Mouse (Mus musculus) MEL (cell line): ENCODE data around the gene Mydgf. TPM values are rescaled to one million over a fixed set of nuclear protein-coding genes. Genes with fewer than 3 reads are reported as not detected.

Experiments
- DNase-seq: peaks from one replicate; pipeline ENCODE4 v3.0.0; 2011; ENCODE audit warnings: low read depth, low spot score
- H3K27ac ChIP-seq: 2 replicates; pipeline ENCODE4 v1.5.1; 2012; ENCODE audit warnings: low read depth, mild to moderate bottlenecking, control low read depth, low read length, moderate library complexity; ENCODE audit not compliant: control insufficient read depth
- H3K27me3 ChIP-seq, 2 experiments: fragments of 150-350 bp in 1 of 2; sonication (generic) in 1 of 2; 2 replicates each; pipeline ENCODE4 v1.6.1; 2012; ENCODE audit warnings: low read length in 2 of 2, mild to moderate bottlenecking in 2 of 2, improper control_type of control experiment in 1 of 2, moderate library complexity in 1 of 2; ENCODE audit not compliant: insufficient read depth in 2 of 2, control insufficient read depth in 1 of 2
- H3K36me3 ChIP-seq, 2 experiments: 2 replicates each; pipeline ENCODE4 v1.6.1; 2012 to 2014; ENCODE audit warnings: low read length in 2 of 2, improper control_type of control experiment in 1 of 2, inconsistent platforms in 1 of 2, mild to moderate bottlenecking in 1 of 2; ENCODE audit not compliant: insufficient read depth in 2 of 2, control insufficient read depth in 1 of 2
- H3K4me1 ChIP-seq, 2 experiments: fragments of 150-350 bp in 1 of 2; sonication (generic) in 1 of 2; 2 replicates each; pipeline ENCODE4 v1.6.1; 2012; ENCODE audit warnings: low read length in 2 of 2, improper control_type of control experiment in 1 of 2, mild to moderate bottlenecking in 1 of 2; ENCODE audit not compliant: insufficient read depth in 2 of 2, control insufficient read depth in 1 of 2
- H3K4me3 ChIP-seq, 2 experiments: fragments of 150-350 bp in 1 of 2; sonication (generic) in 1 of 2; 2 replicates each; pipeline ENCODE4 v1.5.1; 2012; ENCODE audit warnings: low read depth in 2 of 2, low read length in 2 of 2, mild to moderate bottlenecking in 2 of 2, moderate library complexity in 2 of 2, control low read depth in 1 of 2, improper control_type of control experiment in 1 of 2; ENCODE audit not compliant: control insufficient read depth in 1 of 2, insufficient read depth in 1 of 2
- H3K79me2 ChIP-seq: 2 replicates; pipeline ENCODE4 v1.6.1; 2012; ENCODE audit warnings: mild to moderate bottlenecking, low read length, moderate library complexity; ENCODE audit not compliant: control insufficient read depth, poor library complexity, insufficient read depth
- H3K9ac ChIP-seq: 2 replicates; pipeline ENCODE4 v1.6.1; 2012; ENCODE audit warnings: low read depth, mild to moderate bottlenecking, control low read depth, low read length, moderate library complexity; ENCODE audit not compliant: control insufficient read depth, poor library complexity, severe bottlenecking
- H3K9me3 ChIP-seq: fragments of 150-350 bp; sonication (generic); replicated peaks from 2 replicates; pipeline ENCODE4 v1.6.1; 2012; ENCODE audit warnings: mild to moderate bottlenecking, low read length, improper control_type of control experiment, moderate library complexity; ENCODE audit not compliant: insufficient read depth
- BHLHE40 ChIP-seq: IDR thresholded peaks from 2 replicates; pipeline ENCODE4 v1.6.1; 2012; ENCODE audit warnings: low read depth, mild to moderate bottlenecking, inconsistent platforms, low read length, improper control_type of control experiment, borderline replicate concordance
- CHD1 ChIP-seq: IDR thresholded peaks from 2 replicates; pipeline ENCODE4 v1.6.1; 2012; ENCODE audit warnings: low read depth, mild to moderate bottlenecking, inconsistent platforms, low read length, improper control_type of control experiment
- CHD2 ChIP-seq: IDR thresholded peaks from 2 replicates; pipeline ENCODE4 v1.6.1; 2011; ENCODE audit warnings: low read length, improper control_type of control experiment
- ELF1 ChIP-seq: IDR thresholded peaks from 2 replicates; pipeline ENCODE4 v1.6.1; 2014; ENCODE audit warnings: low read depth, mild to moderate bottlenecking, inconsistent platforms, low read length, improper control_type of control experiment, moderate library complexity
- EP300 ChIP-seq, 2 experiments: IDR thresholded peaks; 2 replicates each; pipeline ENCODE4 v1.6.1; 2011; ENCODE audit warnings: improper control_type of control experiment in 2 of 2, low read length in 2 of 2, low read depth in 1 of 2, mild to moderate bottlenecking in 1 of 2
- ETS1 ChIP-seq: IDR thresholded peaks from 2 replicates; pipeline ENCODE4 v1.6.1; 2012; ENCODE audit warnings: low read depth, mild to moderate bottlenecking, inconsistent platforms, low read length, improper control_type of control experiment, moderate library complexity
- GABPA ChIP-seq: IDR thresholded peaks from 2 replicates; pipeline ENCODE4 v1.6.1; 2012; ENCODE audit warnings: low read depth, mild to moderate bottlenecking, inconsistent platforms, low read length, improper control_type of control experiment, moderate library complexity
- GATA1 ChIP-seq: IDR thresholded peaks from 2 replicates; pipeline ENCODE4 v1.6.1; 2011; ENCODE audit warnings: low read depth, low read length, improper control_type of control experiment
- HCFC1 ChIP-seq: IDR thresholded peaks from 2 replicates; pipeline ENCODE4 v1.6.1; 2012; ENCODE audit warnings: low read depth, mild to moderate bottlenecking, inconsistent platforms, low read length, improper control_type of control experiment, moderate library complexity
- JUND ChIP-seq: IDR thresholded peaks from 2 replicates; pipeline ENCODE4 v1.6.1; 2011; ENCODE audit warnings: low read depth, mild to moderate bottlenecking, improper control_type of control experiment, low read length
- MAX ChIP-seq: IDR thresholded peaks from 2 replicates; pipeline ENCODE4 v1.6.1; 2011; ENCODE audit warnings: low read length, improper control_type of control experiment
- MAZ ChIP-seq: IDR thresholded peaks from 2 replicates; pipeline ENCODE4 v1.6.1; 2012; ENCODE audit warnings: low read depth, mild to moderate bottlenecking, inconsistent platforms, low read length, improper control_type of control experiment
- MEF2A ChIP-seq: IDR thresholded peaks from 2 replicates; pipeline ENCODE4 v1.6.1; 2014; ENCODE audit warnings: low read depth, mild to moderate bottlenecking, inconsistent platforms, low read length, improper control_type of control experiment; ENCODE audit not compliant: poor library complexity, insufficient replicate concordance, severe bottlenecking; ENCODE audit errors: extremely low read depth
- MXI1 ChIP-seq: IDR thresholded peaks from 2 replicates; pipeline ENCODE4 v1.6.1; 2011; ENCODE audit warnings: mild to moderate bottlenecking, low read depth, low read length, improper control_type of control experiment
- MYB ChIP-seq: IDR thresholded peaks from 2 replicates; pipeline ENCODE4 v1.6.1; 2011; ENCODE audit warnings: mild to moderate bottlenecking, low read depth, low read length, improper control_type of control experiment
- MYC ChIP-seq: IDR thresholded peaks from 2 replicates; pipeline ENCODE4 v1.6.1; 2011; ENCODE audit warnings: low read depth, mild to moderate bottlenecking, low read length, improper control_type of control experiment, moderate library complexity
- NELFE ChIP-seq: IDR thresholded peaks from 2 replicates; pipeline ENCODE4 v1.6.1; 2011; ENCODE audit warnings: low read depth, low read length, improper control_type of control experiment
- POLR2A ChIP-seq, 2 experiments: IDR thresholded peaks; 2 replicates each; pipeline ENCODE4 v1.6.1; 2011 to 2012; ENCODE audit warnings: low read length in 2 of 2, mild to moderate bottlenecking in 2 of 2, control low read depth in 1 of 2, improper control_type of control experiment in 1 of 2, low read depth in 1 of 2, moderate library complexity in 1 of 2; ENCODE audit not compliant: control insufficient read depth in 1 of 2, insufficient read depth in 1 of 2, poor library complexity in 1 of 2
- POLR2AphosphoS2 ChIP-seq: IDR thresholded peaks from 2 replicates; pipeline ENCODE4 v1.6.1; 2011; ENCODE audit warnings: low read length, improper control_type of control experiment
- RCOR1 ChIP-seq: IDR thresholded peaks from 2 replicates; pipeline ENCODE4 v1.6.1; 2012; ENCODE audit warnings: low read depth, mild to moderate bottlenecking, inconsistent platforms, low read length, improper control_type of control experiment
- SIN3A ChIP-seq: IDR thresholded peaks from 2 replicates; pipeline ENCODE4 v1.6.1; 2012; ENCODE audit warnings: low read length, improper control_type of control experiment, inconsistent platforms
- SMC3 ChIP-seq: IDR thresholded peaks from 2 replicates; pipeline ENCODE4 v1.6.1; 2011; ENCODE audit warnings: low read depth, low read length, improper control_type of control experiment
- TCF12 ChIP-seq: IDR thresholded peaks from 2 replicates; pipeline ENCODE4 v1.6.1; 2014; ENCODE audit warnings: low read depth, mild to moderate bottlenecking, inconsistent platforms, low read length, improper control_type of control experiment, moderate library complexity
- USF1 ChIP-seq: IDR thresholded peaks from 2 replicates; pipeline ENCODE4 v1.6.1; 2014; ENCODE audit warnings: low read depth, mild to moderate bottlenecking, inconsistent platforms, low read length, improper control_type of control experiment, moderate library complexity
- USF2 ChIP-seq, 2 experiments: IDR thresholded peaks; 2 replicates each; pipeline ENCODE4 v1.6.1; 2011 to 2012; ENCODE audit warnings: improper control_type of control experiment in 2 of 2, low read length in 2 of 2, borderline replicate concordance in 1 of 2, inconsistent platforms in 1 of 2, low read depth in 1 of 2, mild to moderate bottlenecking in 1 of 2; ENCODE audit not compliant: insufficient read depth in 1 of 2
- ZC3H11A ChIP-seq: IDR thresholded peaks from 2 replicates; pipeline ENCODE4 v1.6.1; 2012; ENCODE audit warnings: low read depth, mild to moderate bottlenecking, inconsistent platforms, low read length, improper control_type of control experiment
- ZKSCAN1 ChIP-seq: IDR thresholded peaks from 2 replicates; pipeline ENCODE4 v1.6.1; 2012; ENCODE audit warnings: low read depth, mild to moderate bottlenecking, inconsistent platforms, low read length, improper control_type of control experiment, moderate library complexity
- ZNF384 ChIP-seq: IDR thresholded peaks from 2 replicates; pipeline ENCODE4 v1.6.1; 2012; ENCODE audit warnings: low read depth, mild to moderate bottlenecking, inconsistent platforms, low read length, improper control_type of control experiment
- polyA plus RNA-seq, 2 experiments: library from polyadenylated mRNA; stranded (reverse) in 1 of 2; unstranded in 1 of 2; fragments of >175 nt in 1 of 2; fragments of >200 nt in 1 of 2; gene quantifications; 2 replicates each; pipeline versions ENCODE4 v1.2.1 to v1.2.4; 2012; ENCODE audit warnings: low replicate concordance in 2 of 2, low read depth in 1 of 2; ENCODE audit not compliant: insufficient read length in 2 of 2, insufficient read depth in 1 of 2, missing spikeins in 1 of 2
- total RNA-seq: library from RNA; depleted of rRNA; stranded (reverse); fragments of 300-350 nt; gene quantifications from 2 replicates; pipeline ENCODE4 v1.2.3, GENCODE M21; 2012

Gene Mydgf
- total and polyA plus RNA-seq, 3 experiments = 117 to 137 TPM; not detected in 1

DNA sequence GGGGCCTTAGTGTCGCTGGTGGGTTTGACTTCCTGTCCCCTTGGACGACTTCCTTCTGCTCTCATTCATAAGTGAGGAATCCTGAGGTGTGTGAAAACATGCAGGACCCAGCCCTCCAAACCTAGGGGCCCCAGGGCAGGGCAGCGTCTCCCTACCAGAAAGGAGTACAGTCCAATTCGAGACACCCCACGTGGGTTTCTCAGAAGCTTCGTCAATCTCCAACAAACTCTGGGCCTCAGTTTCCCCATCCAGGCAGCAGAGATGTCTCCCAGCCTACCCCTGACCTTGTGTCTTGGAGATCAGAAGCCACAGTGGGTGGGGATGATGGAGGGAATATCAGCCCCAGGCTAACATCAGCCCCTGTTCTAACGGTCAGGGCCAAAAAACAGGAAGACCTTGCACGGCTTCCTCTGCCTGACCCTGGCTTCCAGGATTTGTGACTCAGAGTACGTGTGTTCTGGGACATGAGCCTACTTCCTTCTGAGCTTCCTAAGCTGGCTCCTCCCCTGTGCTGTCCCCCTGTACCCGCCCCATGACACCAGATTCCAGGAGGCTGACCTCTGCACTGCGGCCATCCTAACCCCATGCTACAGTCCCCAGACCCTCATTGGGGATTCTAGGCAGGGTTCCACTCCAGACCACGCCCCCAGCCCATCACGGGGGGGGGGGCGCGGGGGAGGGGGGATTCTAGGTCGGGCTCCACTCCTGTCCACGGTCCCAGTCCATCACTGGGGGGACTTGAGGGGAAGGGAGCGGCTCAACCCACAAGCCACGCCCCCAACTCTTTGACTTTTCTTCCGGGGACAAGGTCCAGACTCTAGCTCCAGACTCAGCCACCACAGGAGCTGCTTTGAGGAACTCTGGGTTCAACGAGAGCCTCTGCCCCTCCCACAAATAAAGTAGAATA is 50.0 kb downstream of the Mydgf start:
- TF ChIP-seq SIN3A = peak; percentile 15; the same call in 1 of the 2 replicates
- peak; percentile 45 for TF ChIP-seq NELFE
- no peak for TF ChIP-seq USF1
- TF ChIP-seq ETS1 = 0 out of 2 replicates have a peak, but pooled peaks have one; percentile 3
- no peak for TF ChIP-seq TCF12
- peak; percentile 32; the same call in 1 of the 2 replicates for TF ChIP-seq MYC
- 0 out of 2 replicates have a peak, but pooled peaks have one; percentile 7 for TF ChIP-seq MYB
- TF ChIP-seq POLR2A (IDR thresholded peaks at IDR 0.05; ENCODE audit: control insufficient read depth in 1 of 2, insufficient read depth in 1 of 2, low read depth in 1 of 2, low read length in 2 of 2, poor library complexity in 1 of 2) = peak; percentile 34 to 48; a peak in 1 of 4 replicates
- no peak for TF ChIP-seq RCOR1
- TF ChIP-seq MAX = peak; percentile 48
- peak; percentile 54; the same call in 1 of the 2 replicates for TF ChIP-seq MXI1
- TF ChIP-seq, all 39 proteins: peak for 8
- Histone ChIP-seq H3K4me1 (peaks cover 0 to 3% of the 10 kb centered on the region in 2 experiments; a peak in 2 of 4 replicates), H3K4me3 (peak overlapping the region; percentile 45 to 52), H3K27ac (peak overlapping the region; percentile 73), H3K9me3 (no peaks in the 10 kb centered on the region), H3K27me3 (no peaks in the 10 kb centered on the region), H3K36me3 (peaks cover 0 to 2% of the 10 kb centered on the region in 2 experiments; a peak in 1 of 4 replicates), H3K79me2 (no peaks in the 10 kb centered on the region), H3K9ac (peak overlapping the region; percentile 68)
- DNase-seq = peak; percentile 79

DNA sequence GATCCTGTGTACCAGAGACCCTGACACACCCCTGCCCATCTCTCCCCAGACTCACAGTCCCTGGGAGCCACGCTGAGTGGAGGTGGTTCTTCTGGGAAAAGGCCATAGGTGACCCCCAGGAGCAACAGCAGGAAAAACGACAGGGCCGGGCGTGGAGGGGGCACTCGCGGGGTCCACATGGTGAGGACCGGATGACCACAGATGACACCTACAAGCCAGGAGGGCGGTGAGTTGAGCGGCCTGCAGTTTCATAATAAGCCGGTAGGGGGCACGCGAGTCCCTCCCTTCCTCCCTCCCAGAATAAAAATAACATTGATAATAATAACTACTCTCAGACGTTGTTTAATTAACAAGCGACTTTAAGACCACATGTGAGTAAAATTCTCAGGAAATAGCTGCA is 51.1 kb downstream of the Mydgf start:
- peaks cover 0 to 3% of the 10 kb centered on the region in 2 experiments; a peak in 2 of 4 replicates for H3K4me1 ChIP-seq
- H3K36me3 ChIP-seq = peaks cover 0 to 2% of the 10 kb centered on the region in 2 experiments; a peak in 1 of 4 replicates
- H3K9ac ChIP-seq = peak overlapping the region; percentile 68; the same call in 1 of the 2 replicates
- peak overlapping the region in 1 of 2 experiments; percentile 45; a peak in 2 of 4 replicates for H3K4me3 ChIP-seq
- DNase-seq = peak; percentile 80
- no peaks in the 10 kb centered on the region for H3K27me3 ChIP-seq
- no peaks in the 10 kb centered on the region for H3K9me3 ChIP-seq
- no peaks in the 10 kb centered on the region for H3K79me2 ChIP-seq
- no peak overlapping the region for H3K27ac ChIP-seq
- TF ChIP-seq ZNF384 (no peak), ELF1 (no peak; the same call in 1 of the 2 replicates), MEF2A (no peak), HCFC1 (no peak; the same call in 1 of the 2 replicates), SIN3A (no peak), MXI1 (peak; percentile 52; the same call in 1 of the 2 replicates), MAZ (peak; percentile 70; the same call in 1 of the 2 replicates), USF2 (IDR thresholded peaks at IDR 0.05; ENCODE audit: borderline replicate concordance in 1 of 2, insufficient read depth in 1 of 2, low read depth in 1 of 2, low read length in 2 of 2) (no peak), CHD1 (no peak), POLR2AphosphoS2 (no peak), GATA1 (no peak), POLR2A (IDR thresholded peaks at IDR 0.05; ENCODE audit: control insufficient read depth in 1 of 2, insufficient read depth in 1 of 2, low read depth in 1 of 2, low read length in 2 of 2, poor library complexity in 1 of 2) (no peak), MYB (no peak), BHLHE40 (no peak), ZKSCAN1 (no peak), GABPA (no peak), JUND (no peak), EP300 (IDR thresholded peaks at IDR 0.05; ENCODE audit: low read depth in 1 of 2, low read length in 2 of 2) (no peak), SMC3 (peak; percentile 62), ZC3H11A (peak; percentile 35; the same call in 1 of the 2 replicates), CHD2 (no peak)
